Mouse (Mus musculus) erythroblast, embryonic 14.5 days (primary cell): Measurements from ENCODE around the gene Rcc1l.

Experiments
- GATA1 ChIP-seq: IDR thresholded peaks from 2 replicates; pipeline ENCODE4 v1.6.1; 2012; ENCODE audit warnings: low read length, inconsistent platforms, mixed read lengths
- TAL1 ChIP-seq: IDR thresholded peaks from 3 replicates; pipeline ENCODE4 v1.6.1; 2012; ENCODE audit warnings: low read length, inconsistent platforms, mixed read lengths

- no peak for TF ChIP-seq TAL1
- no peak for TF ChIP-seq GATA1
These were observed 9.5 kb upstream of the Rcc1l start for GRCm38 (mm10) chr5:134186059-134186458.
